Mouse (Mus musculus) right cerebral cortex, postnatal 36 days (tissue): Measurements from ENCODE around the gene Eif4a1.
"Not testable (repeated sequence)": the region's sequence is repeated elsewhere in the genome, so short reads cannot be mapped to it uniquely, and the experiment has no call there.

Experiments used
- DNase-seq, 2 experiments: peaks; one replicate each; pipeline ENCODE4 v3.0.0; 2022; ENCODE audit warnings: low spot score in 2 of 2, mixed read lengths in 1 of 2

Gene Eif4a1

DNA sequence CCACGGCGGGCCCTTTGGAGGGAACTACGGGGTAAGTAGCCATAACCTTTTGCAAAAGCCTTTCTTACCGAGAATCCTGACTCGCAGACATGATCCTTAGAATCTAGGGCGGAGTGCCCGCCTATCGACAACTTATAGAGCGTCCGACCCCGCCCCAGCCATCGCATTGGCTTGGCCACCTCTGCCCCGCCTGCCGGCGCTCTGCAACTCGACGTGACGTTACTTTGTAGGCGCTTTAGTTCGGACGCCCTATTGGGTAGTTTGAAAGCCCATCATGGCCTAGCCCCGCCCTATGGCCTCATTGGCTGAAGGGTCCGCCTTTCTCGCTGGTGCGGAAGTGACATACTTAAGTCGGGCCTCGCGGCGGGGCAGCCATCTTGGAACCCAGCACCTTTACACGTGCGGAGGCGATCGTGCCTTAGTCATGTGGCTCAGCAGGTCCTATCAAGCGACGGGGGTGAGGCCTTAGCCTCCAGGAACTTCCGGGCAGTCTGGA, at the start of gene Eif4a1:
Gene Eif4a1, minus strand, starts transcription at position 213 of the 496 bp plus-strand sequence.
- peak; percentile 100 for DNase-seq

DNA sequence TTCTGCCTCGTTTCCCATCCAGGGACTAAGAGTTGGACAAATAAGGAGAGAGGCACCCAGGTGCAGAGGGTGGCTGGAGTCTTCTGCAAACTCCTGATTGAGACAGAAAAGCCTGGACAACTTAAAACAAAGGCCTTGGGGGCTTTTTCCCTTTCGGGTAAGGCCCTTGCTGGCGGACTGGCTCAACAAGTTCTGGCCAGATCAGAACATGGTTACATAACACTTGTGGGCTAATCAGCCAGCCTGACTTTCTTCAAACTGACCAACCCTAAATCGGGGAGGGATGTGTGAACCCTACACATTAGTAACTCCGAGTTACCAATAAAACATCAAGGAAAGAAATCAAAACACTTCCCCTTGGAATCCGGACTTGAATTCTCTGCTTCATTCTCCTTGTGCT, 48.6 kb upstream of the Eif4a1 start:
- no peak for DNase-seq

DNA sequence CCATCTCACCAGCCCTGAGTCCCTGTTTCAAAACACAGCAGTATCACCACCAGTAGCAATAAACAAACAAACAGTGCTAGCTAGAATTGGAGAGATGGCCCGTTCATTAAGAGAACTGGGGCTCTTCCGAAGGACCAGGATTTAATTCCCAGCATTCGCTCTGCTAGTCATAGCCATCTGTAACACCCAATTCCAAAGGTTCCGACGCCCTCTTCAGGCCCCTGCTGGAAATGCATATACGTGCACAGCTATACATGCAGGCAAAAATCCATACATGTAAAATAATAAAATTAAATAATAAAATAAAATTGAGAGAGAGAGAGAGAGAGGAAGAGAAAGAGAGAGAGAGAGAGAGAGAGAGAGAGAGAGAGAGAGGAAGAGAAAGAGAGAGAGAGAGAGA, 47.2 kb upstream of the Eif4a1 start:
- no peak for DNase-seq

DNA sequence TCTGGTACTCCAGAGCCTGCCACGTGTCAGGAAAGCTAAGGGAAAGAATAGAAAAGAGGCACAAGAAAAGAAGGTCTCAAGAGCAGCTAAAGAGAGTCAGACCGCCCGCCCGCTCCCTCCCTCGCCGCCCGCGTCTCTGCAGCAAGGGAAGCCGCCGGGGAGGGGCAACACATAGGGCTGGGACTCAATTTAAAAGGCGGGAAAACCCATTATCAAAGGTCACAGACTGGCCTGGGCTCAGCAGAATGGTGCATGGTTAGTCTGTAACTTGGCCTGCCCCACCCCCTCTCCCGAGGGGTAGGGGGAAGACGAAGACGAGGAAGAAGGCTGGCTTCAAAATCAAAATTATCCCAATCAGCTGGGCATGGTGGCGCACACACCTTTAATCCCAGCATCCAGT, 46.4 kb upstream of the Eif4a1 start:
- DNase-seq = no peak

DNA sequence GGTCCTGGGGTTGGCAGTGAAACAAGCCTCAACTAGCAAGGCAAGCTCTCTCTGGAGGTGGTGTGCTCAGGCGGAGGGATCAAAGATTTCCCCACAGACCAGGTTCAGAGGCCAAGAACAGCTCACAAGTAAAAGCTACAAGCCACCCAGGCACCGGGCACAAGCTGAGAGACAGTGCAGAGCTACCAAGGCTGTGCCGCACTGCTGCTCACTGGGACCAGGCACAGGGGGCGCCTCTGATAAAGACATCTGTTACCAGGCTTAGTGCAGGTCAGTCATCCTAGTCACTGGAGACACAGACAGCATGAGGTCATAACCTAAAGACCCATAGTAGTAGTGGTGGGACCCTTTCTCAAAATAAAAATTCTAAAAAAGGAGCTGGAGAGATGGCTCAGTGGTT, 44.7 kb upstream of the Eif4a1 start:
- DNase-seq = no peak

DNA sequence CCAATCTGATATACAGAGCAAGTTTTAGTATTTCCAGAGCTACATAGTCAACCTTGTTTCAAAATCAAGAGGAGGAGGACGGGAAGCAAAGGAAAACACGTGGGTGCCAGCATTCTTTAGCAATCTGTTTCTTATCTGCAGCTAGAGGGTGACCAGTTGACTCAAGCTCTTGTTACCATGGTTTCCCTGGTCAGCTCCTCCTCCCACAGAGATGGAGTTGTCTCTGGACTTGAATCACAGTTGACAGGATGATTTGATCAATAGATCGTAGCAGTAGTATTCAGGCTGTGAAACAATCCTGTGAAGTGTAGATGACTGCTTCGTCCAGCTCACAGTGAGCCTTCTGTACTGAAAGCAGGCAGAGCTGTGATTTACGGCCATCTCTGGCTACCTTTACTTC, 43.7 kb upstream of the Eif4a1 start:
- no peak for DNase-seq

DNA sequence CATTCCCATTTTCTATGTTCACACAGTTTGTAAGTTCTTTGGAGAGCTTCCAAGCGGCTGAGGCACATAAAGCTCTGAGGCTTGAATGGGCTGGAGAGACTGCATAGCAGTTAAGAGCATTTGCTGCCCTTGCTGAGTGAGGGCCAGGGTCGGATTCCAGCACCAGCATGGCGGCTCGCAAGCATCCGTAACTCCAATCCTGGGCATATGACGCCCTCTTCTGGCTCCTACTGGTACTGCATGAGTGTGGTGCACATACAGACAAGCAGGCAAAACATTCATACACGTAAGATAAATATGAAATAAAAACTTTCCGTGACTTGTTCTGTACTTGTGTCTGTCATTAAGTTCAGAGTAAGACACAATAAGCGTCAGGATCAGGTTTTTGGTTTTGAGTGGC, 43.3 kb upstream of the Eif4a1 start:
- DNase-seq = no peak

DNA sequence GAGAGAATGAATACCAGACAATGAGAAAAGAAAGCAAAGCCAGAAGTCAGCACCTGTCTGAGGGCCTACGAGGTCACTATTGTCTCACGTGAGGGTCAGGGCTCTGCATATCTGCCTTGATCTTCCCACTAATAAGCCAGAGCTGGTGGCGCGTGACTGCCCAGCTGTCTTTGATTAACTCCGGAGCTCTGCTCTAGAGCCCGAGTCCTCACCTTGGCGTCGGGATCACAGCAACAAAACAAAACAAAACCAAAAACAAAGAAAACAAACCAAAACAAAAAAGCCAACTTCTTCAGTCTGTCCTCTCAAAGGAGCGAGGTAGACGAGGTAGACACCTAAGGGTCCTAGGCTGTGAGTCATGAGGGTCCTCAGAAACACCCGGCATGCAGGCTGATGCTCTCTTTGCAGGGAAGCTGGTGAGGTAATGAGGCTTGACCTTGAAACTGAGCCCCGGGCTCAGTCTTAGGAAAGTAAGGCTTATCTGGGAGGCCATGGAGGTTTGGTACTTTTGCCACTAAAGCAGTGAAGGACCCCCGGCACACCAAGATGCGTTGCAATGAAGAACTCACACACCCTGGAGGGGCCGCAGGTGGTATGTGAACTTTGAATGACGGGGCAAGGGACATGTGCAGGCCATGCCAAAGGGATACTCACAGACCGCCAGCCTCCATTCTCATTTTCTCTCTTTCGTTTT, 42.6 kb upstream of the Eif4a1 start:
- no peak for DNase-seq

DNA sequence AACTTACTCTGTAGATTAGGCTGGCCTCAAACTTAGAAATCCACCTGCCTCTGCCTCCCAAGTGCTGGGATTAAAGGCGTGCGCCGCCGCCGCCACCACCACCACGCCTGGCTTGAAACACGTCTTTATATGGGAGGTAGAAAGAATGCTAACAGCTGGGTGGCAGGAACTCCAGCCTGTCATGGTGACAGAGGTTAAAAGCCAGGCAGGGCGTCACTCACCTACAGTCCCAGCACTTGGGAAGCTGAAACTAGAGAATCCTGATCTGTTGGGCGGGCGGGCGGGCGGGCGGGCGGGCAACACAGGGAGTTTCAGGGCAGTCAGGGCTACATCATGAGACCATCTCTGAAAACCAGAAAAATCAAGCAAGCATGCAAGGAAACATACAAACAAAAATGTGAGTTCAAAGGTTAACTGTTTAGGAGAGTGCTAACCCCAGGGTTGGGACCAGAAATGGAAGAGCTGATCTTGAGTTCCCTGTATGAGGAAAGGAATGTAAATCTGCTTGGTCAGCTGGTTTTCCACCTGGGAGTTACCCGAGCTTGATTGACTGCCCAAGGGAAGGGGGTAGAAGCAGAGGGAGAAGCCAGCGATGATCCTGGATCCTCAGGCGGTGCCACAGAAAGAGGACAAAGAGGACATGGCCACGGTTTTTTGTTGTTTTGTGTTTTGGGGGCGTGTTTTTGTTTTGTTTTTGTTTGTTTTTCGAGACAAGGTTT, 40.9 kb upstream of the Eif4a1 start:
- DNase-seq = no peak

DNA sequence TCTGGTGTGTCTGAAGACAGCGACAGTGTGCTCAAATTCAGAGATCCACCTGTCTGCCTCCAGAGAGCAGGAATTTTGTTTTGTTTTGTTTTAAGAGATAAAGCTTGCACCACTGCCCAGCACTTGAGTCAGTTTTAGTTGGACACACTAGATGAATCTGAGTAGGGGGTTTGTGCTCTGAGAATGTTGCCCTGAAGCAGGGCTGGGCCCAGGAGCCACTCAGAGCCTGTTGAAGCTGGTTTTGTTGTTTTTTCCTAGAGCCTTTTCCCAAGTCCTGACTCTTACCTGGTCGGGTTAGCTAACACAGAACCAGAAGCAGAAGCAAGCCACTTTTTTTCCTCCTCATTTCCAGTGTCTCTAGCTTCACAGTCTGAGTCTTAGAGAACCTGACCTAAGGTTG, 38.9 kb upstream of the Eif4a1 start:
- no peak for DNase-seq

DNA sequence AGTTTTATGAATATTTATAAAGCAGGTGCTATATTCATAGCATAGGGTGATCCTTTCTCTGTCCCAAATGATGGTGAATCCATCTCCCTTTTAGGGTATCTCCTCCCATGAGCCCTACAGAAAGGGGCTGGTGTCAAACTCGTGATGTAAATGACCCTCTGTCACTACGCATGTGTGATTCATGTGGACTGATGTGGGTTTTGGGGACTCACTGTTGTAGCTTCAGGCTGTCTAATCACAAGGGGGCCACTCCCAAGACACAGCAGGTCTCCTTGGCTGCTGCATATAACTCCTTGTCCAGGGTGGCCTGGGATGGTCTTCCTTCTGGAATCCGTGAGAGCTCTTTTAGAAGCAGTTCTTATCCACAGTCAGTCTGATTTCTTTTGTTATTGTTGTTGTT, 38.2 kb upstream of the Eif4a1 start:
- no peak for DNase-seq

DNA sequence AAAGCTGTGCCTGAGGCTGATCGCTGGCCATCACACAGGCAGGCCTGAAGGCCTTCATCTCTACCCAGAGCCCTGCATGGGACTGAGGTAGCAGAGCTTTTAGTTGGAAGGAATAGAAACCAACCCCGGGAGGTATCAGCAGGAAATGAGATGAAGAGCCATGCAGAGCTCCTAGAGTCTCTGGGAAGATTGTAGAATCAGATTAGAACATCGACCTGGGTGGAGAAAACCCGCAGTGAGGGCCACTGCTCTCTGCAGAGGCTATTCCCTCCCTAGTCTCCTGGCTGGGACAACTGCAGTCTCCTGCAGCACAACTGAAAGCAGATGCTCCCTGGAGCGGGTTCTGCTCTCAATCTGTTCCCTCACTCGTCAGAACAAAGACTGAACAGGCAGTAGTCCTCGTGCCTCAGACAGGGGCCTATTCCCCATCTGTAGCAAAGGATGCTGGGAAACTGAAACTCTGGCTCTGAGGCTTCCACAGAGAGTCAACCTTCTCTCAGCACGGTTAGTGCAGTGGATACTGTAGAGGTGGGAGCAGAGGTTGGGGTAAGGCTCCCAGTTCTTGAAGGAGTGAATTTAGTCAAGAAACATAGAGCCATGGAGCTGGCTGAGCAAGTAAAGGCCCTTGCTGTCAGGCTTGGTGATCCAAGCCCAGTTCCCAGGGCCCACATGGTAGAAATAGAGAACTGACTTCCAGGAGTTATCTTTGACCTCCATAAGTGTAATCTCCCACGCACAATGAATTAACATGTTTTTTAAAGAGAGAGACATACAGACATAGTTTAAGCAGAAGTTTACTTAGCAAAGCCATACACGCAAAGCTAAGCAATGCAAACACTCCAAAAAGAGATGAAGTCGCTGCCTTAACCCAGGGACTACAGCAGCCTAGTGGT, 37.6 kb upstream of the Eif4a1 start:
- no peak for DNase-seq

DNA sequence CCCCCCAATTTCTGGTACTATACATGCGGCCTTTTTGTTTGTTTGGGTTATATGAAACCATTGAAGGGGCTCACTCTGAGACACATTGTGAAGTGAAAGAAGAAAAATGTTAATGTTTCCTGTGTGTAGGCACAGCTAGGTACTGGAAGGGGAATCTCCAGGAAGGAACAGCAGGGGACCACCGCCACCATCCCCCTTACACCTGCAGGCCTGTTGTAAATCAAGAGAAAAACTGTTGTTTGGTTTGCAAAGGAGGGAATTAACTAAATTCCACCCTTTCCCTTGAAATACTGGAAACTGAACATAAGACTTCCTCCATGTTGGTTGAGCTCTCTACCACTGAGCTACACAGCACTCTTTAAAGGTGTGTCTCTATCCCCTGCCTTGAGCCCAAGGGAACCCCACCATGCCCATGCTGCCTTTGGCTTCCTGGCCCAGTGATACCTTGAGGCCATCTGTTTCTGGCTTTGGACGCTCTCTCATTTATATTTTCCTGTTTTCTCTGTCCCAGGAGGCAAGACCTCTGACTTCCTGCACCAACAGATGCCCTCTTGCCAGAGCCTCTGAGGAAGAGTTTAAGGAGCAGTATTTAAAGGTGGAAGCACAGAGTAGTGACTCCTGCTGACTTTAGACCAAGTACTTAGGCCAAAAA, 36.5 kb upstream of the Eif4a1 start:
- no peak for DNase-seq

DNA sequence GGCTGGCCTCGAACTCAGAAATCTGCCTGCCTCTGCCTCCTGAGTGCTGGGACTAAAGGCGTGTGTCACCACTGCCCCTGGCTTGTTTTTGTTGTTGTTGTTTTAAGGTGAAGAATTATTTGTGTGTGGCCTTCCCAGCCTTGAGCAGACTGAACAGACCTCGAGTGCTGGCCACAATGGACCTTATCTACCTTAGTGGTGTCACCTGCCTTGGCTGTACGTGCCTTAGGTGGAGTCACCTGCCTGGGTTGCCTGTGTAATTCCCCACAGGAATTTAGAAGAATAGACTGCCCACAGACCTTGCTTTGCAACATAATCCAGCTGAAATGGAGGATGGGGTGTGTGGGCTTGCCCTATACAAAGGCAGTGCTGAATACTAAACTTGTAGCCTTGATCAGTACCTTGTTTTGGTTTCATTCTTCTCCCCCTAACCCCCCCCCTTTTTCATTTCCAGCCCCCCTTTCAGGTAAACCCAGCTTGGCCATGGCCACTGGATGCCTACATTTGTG, 35.7 kb upstream of the Eif4a1 start:
- no peak for DNase-seq

DNA sequence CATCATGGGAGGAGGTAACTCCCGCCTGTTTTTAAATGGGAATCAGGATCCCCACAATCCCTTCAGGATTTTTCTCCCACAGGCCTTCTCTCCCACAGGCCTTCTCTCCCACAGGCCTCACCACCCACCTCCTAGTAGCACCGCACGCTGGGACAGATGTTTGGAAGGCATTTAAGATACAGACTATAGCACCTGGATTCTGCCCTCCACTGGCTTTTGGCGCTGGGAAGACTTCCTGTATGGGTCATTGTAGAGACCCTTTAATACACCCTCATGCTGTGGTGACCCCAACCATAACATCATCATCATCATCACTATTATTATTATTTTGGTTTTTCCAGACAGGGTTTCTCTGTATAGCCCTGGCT, 35.2 kb upstream of the Eif4a1 start:
- no peak for DNase-seq

DNA sequence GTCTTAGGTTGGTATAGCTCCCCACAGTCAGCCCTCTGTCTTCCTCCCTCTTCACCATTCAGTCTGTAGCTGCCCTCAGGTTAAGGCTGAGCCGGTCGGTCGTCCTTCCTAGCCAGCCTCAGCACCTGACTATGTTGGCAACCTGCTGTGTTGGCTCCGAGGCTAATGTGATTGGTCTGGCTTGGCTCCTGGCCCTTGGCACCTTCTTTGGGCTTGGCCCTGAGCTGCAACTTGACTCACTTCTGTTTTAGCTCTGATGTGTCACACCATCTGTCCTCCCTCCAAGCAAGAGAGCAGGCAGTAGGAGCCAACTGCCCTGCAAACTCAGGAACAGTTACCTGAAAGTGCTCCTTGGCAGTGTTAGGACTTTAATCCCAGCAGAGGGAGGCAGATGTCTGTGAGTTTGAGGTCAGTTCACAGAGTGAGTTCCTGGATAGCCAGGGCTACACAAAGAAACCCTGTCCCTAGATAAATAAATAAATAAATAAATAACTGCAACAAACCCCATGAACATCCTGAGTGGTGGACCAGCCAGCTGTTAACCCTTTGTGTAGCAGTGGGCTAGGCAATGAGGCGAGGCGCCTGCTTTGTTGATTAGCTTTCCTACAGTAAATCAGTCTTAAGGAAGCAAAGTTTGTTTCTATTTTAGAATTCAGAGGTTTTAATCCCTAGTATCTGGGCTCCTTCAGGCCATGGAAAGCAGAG, 34.7 kb upstream of the Eif4a1 start:
- no peak for DNase-seq

DNA sequence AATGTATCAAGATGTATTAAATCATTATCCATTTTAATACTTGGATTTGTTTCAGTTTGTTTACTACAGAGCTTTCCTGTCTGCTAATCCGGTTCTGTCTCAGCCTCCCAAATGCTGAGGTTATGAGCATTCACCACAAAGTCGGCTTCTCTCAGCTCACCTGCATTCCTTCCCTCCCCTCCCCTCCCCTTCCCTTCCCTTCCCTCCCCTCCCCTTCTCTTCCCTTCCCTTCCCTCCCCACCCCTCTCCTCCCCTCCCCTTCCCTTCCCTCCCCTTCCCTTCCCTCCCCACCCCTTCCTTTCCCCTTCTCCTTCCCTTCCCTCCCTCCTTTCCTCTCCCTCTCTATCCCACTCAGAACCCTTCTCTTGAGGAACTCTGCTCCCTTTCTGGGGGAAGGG, 32.4 kb upstream of the Eif4a1 start:
- no peak for DNase-seq

DNA sequence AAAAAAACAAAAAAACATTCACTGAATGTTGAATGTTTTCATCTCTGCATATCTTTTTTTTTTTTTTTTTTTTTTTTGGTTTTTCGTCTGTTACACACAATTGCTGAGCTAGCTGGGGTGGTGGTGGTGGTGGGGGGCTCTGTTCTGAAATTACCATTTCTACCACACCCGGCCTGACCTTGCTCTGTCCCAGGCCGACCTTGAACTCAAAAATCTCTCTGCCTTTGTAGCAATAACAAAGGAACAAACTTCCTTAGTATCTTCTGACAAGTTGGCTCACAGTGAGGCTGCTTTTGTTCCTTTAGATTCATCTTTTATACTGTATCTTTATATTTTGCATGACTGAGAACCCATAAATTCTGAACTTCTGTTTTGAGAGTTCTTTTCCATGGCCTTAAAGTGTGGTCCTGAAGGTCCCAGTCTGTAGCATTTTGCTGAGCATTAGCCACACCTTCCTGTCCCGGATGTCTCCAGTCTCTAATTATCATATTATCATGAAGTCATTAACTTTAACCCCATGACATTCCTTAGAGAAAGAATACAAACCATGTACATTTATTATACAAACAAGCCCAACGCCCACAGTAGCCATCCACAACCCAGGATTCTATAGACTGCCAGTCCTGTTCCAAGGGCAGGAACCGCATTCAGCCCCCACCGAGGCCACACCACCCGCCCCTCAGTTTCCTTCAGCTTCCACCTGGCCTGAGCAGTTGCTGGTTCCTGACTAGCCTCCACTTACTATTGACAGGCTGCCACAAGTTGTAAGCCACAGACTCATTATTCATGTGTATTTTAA, 31.8 kb upstream of the Eif4a1 start:
- no peak for DNase-seq

DNA sequence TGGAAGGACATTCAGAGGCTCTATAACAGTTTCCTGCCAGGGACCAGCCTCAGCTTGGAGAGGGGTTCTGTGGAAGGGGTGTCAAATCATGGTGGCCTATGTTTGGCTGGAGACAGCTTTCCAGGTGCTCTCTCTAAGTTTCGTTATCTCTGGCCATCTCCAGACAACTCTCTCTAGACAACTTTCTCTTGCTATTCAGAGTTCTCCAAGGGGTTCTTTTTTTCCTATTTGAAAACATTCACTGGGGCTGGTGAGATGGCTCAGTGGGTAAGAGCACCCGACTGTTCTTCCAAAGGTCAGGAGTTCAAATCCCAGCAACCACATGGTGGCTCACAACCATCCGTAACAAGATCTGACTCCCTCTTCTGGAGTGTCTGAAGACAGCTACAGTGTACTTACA, 31.2 kb upstream of the Eif4a1 start:
- not testable (repeated sequence) for DNase-seq

DNA sequence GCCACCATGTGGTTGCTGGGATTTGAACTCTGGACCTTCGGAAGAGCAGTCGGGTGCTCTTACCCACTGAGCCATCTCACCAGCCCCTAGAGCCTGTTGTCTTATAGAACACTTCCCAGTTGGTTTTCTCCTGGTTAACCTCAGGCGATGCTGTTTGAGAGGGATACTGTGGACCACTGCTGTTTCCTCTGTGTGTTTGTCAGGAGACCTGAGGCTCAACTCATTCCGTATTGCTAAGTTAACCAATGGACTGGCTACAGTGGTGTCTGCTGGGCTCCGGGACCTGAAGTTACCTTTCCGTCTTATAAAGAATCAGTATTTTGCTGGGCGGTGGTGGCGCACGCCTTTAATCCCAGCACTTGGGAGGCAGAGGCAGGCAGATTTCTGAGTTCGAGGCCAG, 30.7 kb upstream of the Eif4a1 start:
- not testable (repeated sequence) for DNase-seq
